Mouse (Mus musculus) thymus, adult 18-20 months (tissue): Measurements from ENCODE around the gene Glb1l2.

Source experiments
- DNase-seq, 2 experiments: peaks; one replicate each; pipeline ENCODE4 v3.0.0; 2022; ENCODE audit warnings: mixed read lengths in 2 of 2

Gene Glb1l2

DNA sequence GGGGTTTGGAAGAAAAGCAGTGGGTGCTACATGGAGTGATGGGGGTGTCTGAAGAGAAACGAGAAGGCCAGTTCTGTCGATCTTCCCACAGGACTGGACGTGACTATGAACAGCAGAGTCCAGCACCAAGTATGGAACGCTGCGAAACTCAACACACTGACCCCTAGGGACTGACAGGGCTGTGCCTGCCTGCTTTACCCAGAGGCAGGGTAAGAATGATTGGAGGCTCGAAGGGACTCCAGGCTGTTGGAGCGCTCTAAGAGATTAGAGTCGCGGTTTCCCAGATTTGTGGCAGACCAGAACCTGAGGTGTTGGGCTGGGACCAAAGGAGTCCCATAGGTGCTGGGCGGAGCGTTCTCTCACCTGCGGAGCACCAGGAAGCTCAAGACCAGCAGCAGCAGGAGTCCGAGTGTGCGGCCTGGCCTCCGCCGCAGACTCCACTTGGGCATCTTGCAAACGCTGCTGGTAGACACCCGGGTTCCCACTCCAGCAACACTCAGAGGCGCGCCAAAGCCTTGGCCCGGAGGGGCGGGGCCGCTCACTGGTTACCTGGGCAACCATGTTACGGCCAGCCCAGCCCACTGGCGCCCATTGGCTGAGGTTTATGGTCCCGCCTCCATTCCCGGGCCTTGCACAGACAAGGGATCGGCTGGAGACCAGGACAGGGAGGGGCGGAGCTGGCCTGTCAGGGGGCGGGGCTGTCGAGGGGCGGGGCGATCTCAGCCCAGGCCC, at the start of gene Glb1l2:
Gene Glb1l2, minus strand, starts transcription at position 534 of the 732 bp plus-strand sequence.
- DNase-seq: peak; percentile 14 to 20

DNA sequence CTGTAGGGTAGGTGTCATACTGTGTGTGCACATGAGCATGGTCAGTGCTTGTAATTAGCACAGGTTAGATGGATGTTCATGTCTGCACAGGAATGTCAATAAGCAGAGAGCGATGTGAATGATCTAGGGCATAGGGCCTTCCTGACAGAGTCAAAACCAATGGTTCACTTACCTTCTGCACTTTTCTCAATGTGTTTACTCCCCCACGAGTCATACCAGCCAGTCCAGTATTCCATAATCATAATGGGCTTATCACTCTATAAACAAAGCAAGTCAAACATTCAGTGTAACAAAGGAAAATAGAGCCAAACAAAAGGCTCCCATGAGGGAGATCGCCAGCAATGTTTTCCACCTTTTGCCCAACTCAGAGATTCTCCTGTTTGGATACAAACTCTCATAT, 24.8 kb upstream of the Glb1l2 start:
- DNase-seq: no peak

DNA sequence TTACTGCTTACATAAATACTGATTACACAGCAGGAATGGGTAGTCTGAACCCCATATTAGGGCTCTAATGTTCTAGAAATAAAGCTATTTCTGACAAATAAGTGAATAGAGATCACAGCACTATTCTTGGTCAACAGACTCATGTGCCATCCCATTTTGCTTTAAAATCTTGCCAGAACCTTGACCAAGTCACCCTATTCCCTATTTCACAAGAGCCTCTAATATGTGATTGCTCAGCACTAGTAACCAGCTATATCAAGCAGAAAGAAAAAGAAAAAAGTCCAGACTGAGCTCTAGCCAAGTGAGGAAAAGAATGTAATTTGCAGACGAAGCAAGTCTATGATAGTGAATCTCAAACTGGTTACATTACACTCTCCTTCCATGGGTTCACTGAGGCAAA, 13.7 kb upstream of the Glb1l2 start:
- DNase-seq: no peak

DNA sequence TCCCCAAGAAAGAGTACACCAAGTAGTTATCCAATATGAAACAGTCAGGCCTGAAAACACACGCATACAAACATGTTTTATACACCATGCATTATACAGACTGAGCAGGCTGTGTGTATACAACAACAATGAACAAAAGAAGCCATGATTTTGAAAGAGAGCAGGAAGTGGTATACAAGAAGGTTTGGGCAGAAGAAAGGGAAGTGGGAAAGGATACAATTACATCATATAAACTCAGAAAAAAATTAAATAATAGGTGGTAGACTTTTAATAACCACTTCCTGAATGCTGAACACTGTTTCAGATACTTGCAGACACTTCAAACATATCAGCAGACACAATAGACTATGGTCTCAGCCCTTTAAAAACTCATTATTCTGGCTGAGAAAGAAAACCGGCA, 2.5 kb upstream of the Glb1l2 start:
- no peak for DNase-seq

DNA sequence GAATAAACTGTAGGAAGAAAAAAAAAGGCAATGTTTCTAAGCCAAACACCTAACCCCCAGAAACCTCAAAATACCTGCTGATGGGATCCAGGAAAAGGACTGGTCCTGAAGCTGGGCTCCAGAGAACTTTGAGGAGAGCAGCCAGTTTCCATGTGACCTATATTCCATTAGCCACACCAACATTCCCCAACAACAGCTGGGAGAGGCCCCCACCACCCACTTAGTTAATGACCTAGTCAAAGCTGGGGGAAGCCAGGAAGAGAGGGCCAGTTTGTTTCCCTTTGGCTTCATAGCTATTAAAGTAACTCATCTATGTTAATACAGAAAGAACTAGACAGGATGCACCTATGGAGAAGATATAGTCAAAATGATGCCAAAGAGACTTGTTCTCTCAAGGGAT, 1.9 kb downstream of the Glb1l2 start:
- DNase-seq: no peak

DNA sequence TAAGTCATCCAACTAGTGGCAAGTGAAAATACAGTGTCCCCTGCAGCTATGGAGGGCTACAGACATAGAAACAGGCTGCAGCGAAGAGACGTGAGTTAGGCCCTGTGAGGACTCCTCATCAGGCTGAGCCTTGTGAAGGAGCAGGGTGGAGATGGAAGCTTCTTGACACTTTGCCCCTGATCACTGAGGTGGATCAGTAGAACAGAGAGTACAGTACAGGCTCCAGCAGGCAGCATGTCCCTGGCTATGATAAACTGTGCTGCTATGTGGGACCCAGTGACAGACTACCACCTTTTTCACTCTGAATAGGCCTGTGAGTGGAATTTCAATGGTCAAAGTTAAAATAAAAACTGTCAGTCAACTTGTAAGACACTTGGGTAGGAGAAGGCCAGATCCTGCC, 5.9 kb downstream of the Glb1l2 start:
- DNase-seq: no peak

DNA sequence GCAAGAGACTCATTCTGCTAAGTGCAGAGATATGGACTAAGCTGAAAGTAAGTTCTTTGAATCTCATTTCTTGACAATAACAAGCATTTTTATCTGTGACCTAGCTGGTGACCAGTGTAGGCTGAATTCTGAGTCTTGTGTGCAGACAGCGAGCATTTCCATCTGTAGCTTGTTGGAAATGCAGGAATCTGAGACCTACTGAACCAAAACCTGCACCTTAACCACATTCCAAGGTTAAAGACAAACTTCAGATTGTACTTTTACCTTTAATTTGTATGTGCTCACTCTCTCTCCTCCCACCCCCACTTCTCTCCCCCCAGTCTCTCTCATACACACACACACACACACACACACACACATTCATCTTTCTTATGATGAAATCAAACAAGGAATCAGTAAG, 7.5 kb downstream of the Glb1l2 start:
- DNase-seq: no peak

DNA sequence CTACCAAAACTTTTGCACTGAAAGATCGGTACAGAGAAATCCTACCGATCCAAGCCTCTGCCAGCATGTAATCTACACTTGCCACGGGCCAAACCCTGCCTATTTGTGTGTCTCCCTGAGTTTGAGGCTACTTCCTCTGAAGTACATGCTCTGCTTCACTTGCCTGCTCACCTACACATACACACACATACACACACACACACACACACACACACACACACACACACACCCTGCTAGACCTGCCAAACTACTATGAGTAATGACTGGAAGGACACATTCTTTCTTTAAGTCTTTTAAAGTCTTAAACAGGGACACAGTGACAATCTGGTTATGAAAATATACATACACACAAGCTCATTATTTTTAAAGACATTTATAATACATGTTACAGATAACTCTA, 8.1 kb downstream of the Glb1l2 start:
- no peak for DNase-seq

DNA sequence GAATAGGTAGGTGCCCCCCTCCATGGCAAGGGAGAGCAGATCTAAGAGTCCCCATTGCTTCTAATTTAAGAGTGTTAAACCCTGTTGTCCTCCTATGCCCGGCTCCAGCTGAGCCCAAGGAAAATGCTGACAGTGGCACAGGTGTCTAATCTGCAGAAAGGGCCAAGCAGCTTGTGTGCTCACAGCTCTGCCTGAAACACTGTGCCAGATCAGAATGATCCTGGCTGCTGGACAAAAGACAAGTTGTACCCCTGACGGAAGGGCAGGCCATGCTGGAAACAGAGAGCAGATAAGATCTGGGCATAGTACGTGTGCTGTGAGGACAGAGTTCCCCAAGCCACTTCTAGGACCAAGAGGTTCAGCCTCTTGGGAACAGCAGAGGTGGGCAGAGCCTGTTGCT, 13.4 kb downstream of the Glb1l2 start:
- DNase-seq: no peak

DNA sequence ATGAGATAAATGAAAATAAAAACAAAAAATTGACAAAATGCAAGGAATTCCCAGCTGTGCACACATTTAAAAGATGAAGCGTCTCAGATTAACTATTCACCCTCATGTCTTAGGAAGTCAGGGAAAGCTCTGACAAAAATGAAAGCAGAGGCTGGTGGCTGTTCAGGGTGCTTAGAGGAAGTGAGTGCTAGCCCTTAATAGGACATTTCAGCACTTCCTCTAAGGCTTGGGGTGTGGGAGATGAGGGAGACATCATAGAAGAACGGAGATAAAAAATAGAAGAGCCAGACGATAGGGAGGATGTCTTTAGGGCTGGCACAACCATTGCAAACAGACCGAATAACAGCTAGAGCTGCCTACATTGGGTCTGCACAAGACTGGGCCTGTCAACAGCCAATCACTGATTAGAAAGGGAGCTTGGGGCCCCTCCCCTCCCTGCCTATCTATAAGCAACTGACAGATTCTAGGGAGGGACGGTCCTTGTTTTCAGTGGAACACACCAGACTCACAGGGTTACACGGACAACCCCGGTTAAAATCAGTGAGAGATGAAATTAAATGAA, 22.8 kb downstream of the Glb1l2 start:
- no peak for DNase-seq

DNA sequence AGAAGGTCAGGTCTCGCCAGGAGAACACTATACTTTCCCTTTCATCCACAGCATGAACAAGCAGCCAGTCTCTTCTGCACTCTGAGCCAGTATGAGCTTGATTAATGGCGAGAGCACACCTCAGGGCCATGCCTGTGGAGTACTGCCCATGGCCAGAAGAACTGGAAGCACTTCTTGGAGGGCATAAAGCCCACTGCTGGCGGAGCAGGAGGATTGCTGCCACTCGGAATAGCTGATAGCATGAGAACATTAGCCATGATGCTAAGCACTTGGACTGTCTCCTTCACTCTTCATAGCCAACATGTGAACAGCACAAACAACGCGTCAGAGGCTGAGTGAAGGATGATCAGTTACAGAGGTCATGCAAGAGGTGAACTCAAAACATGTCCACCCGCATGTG, 27.8 kb downstream of the Glb1l2 start:
- no peak for DNase-seq

DNA sequence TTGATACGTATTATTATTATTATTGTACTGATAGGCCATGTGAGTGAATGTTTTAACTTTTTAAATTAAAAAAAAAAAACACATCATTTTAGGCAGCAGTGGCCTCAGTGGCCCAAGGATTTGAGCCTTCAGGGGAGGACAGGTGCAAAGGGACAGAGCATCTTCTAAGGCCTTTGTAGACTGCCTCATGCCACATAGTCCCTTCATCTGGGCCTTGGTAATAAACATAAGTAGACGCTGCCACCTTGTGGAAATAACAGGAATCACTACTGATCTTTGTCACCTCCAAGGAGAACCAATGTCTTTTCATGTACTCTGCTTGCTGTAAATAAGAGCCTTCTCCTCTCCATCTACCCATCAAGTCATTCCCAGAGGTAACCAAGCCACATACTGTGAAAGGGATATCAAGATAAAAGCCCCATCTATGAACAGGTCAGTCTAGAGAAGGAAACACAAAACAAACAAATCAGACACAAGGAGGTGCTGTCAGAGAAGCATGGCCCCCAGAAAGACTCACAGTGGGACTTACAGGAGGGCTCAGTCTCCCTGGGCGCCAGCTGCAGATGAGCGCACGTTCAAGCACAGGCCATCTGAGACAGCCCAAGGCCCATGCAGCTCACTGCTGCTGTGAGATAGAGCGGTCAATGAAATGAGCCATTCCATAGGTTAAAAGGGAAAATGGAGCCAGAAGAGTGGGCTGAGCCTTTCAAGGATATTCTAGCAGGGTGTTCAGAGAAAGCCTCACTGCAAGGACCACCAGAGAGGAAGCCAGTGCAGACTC, 30.0 kb downstream of the Glb1l2 start:
- DNase-seq: no peak

DNA sequence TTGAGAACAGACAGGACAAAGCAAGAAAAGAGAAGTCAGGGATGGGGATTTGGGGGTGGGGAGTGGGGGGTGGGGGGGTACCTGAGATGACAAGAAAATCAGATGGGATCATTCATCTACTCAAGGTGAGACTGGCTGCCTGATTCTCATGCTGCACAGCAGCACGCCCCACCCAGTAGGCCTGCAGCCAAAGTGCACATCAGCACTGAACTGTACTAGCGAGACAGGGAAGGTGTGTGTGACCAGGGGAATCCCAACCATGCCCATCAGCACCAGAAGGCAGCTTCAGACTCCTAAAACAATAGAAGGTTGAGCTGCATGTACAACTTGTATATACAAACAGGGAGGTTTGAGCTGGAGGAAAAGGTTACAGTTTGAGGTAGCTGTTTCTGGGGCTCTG, 30.6 kb downstream of the Glb1l2 start:
- no peak for DNase-seq

DNA sequence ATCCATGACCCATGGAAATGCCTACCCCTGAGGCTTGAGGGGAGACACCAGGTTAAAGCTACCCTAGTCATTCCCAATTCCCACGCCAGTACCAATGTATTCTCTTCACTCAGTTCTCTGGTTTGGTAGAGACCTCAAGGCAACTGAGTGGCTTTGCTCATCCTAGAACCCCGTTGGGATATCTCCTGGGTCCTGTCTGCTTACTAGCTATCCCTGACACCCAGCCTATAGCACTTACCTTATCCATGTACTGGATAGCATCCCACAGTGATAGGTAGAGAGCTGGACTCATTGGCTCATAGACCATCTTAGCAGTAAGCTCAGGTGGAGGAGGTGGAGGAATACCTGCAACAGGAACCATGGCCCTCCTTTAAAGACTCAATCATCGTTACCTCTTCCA, 38.1 kb downstream of the Glb1l2 start:
- DNase-seq: no peak

DNA sequence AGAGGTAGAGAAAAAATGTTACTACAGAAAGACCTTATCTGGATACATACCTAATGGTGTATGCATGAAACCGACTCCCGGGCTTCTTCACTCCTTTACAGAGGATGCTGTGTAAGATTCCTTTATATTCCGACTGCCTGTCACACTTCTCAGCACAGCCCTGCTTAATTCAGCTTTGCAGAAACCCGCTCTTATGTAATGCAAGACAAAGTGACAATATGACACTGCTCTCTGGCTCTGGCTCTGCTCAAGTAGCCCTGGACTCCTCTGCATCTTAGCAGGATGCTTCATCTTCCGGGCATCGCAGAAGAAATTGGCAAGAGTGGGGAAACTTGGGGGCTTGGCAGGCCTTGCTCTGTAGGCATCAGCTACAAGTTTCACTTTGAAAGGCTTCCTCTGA, 43.8 kb downstream of the Glb1l2 start:
- no peak for DNase-seq

DNA sequence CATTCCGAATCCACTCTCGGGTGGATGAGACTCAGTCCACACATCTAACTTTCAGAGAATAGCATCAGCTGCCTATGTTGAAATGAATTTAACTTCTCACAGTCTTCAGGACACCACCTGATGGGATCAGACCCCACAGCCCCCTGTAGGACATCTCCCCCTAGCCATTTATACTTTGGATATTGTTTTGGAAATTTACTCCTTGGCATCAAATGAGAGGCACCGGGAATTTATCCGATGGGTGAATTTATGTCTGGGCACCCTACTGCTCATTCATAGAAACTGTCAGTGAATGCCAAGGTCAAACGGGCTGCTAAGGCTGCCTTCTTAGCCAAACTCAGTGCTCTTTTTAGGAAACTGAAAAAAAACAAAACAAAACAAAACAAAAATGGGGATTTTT, 45.7 kb downstream of the Glb1l2 start:
- no peak for DNase-seq

DNA sequence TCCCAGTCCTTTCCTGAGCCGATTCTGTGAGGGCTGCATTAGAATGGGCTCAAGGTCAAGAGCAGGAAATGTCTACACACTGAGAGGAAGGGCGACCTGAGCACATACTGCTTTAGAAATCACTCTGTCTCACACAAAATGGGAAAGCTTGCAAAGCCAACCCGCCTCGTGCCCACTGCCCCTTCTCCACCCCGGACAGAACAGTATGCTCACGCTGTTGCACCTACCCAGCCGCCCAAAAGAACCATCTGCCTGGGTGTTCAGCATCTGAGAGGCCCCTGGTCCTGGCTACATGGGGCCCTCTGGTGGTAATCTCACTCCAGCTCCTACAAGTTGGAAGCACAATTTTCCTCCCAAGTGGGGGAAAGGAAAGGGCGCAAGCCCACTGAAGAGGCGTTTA, 46.2 kb downstream of the Glb1l2 start:
- DNase-seq: no peak

DNA sequence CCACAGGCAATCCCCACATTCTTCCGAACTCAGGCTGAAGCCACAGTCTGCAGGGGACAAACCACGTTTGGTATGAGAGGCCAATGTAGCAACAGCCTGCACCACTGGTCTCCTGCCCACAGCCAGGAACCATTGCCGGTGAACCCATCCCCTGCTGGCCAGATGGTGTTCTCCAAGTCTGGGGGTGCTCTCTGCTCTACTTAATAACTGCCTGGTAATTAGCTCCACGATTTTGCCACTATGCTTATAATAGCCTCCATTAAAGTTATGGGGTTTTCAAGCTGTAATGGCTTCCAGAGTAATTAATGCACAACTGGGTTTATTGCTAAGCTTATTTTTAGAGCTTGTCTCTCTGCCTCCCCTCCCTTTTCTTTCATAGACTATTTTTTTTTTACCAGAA, 57.4 kb downstream of the Glb1l2 start:
- no peak for DNase-seq

DNA sequence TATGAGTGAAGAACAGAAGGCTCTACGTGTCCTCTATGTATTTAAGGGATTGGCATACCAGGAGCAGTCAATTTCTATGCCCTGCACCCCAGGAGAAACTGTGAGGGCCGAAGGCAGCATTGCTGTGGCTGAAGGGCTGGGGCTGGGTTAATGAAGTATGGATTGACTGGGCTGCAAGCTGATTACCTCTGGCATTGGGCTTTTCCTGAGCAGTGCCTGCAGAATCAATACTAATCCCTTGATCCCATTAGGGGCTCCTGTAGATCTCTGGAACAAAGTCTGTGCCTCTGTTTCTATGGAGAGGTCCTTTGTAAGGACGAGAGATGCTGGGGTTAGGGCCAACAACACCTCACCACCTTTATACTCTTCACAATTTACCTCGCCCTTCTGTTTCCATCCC, 59.1 kb downstream of the Glb1l2 start:
- DNase-seq: no peak

DNA sequence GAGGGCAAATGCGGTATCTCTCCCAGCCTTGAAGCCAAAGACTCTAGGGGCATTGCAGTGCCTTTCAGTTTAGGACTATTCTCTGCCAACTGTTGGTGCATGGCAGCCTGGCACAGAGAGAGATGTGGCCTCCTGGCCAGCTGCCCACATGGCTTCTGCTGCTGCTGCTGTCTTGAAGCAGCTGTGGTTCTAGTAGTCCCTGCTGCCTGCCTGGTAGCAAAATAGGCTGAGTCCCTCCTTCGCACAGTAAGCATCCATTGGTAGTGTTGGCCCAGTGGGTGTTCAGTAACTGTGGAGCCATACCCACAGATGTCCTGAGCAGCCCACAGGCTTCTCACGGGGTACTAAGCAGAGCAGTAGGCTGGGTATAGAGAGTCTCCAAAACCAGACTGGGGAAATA, 63.5 kb downstream of the Glb1l2 start:
- DNase-seq: no peak

DNA sequence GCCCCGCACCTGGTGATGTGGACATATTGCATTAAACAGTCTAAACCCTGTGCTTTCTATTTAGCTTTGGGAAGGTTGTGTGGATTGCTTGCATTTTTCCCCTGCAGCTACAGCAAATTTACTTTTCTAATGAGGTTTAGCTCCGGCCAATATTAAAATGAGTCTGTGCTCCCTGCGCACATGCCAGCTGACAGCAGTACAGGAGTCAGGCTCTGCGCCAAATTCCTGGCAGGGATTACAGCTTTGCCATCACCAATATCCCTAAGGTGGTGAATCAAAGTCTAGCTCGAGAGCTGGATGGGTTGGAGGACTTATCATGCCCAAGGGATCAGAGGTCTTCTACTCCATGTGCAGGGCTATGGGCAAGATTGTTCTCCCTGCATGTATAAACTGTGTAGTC, 69.2 kb downstream of the Glb1l2 start:
- no peak for DNase-seq

DNA sequence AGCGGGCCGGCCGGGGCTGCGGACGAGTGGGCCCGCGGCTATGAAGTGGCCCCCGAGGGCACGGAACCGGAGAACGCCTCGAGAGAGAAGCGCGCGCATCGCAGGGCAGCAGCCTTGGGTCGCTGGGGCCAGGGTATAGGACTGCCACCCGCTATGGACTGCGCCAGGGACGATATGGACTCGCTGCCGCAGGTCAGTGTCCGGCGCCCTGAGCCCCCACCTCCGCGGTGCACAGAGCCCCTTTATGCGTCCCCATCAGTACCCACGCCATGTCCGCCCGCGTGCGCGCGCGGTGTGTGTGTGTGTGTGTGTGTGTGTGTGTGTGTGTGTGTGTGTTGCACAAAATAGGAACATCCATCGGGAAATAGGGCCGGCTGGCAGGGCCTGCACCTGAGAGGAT, 72.3 kb downstream of the Glb1l2 start:
- DNase-seq: no peak

DNA sequence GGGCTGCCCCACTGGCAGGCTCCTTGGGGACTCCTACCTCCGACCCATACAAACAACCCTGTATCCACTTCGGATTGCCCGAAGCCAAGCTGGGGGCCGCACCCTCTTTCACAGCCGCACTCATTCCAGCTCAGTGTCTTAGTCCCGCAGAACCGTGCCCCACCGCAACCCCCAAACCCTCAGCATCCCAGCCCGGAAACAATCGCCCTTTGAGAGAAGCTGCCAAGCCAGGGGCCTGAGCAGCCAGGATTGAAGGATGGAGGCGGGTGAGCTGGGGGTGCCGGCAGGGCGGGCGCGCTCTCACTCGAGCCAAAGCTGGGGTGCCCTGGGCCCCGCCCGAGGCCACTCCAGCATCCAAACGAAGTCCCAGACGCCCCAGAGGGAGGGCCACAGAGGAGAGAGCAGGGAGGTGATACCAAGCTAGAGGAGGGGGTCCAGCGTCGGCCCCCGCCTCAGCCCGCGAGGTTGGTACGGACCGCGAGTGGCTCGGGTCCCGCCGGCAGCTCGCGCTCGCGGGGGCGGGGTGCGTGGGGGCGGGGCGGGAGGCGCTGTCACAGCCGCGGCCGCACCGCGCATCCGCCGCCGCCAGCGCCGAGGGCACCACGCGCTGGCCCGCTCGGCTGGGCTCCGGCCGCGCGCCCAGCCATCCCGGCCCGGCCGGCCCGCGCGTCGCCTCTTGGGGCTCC, 72.9 kb downstream of the Glb1l2 start, which contains the start of gene B3gat1:
Gene B3gat1, plus strand, starts transcription at position 523 of the 686 bp plus-strand sequence.
- no peak for DNase-seq

DNA sequence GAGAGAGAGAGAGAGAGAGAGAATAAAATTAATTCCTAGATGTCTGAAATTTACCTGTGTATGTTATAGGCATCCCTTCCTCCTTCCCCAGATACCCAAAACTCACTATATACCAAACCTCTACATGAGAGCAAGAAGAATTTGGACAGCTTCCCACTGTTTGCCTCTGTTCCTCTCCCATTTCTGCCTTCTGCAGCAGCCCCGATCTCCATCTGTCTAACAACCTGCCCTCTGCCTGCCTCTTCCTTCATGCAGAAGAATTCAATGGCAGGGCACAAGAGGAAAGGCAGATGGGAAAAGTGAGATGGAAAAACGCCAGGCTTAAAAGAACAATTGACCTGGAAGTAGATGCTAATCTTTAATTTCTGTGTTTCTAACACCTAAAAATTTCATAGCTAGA, 77.7 kb downstream of the Glb1l2 start:
- no peak for DNase-seq
